Mouse (Mus musculus) megakaryocyte, embryonic 14.5 days (primary cell): ENCODE data around the gene Gm20661. TPM values are rescaled to one million over a fixed set of nuclear protein-coding genes. Genes with fewer than 3 reads are reported as not detected.

Experiments
- H3K27me3 ChIP-seq: replicated peaks from 2 replicates; pipeline ENCODE3; 2012; ENCODE audit warnings: inconsistent platforms
- H3K36me3 ChIP-seq: replicated peaks from 2 replicates; pipeline ENCODE3; 2012; ENCODE audit warnings: low read length, inconsistent platforms, mixed read lengths
- H3K4me1 ChIP-seq: 2 replicates; pipeline ENCODE4 v1.6.1; 2012; ENCODE audit warnings: inconsistent platforms
- H3K4me3 ChIP-seq: replicated peaks from 2 replicates; pipeline ENCODE3; 2012; ENCODE audit warnings: moderate library complexity, mild to moderate bottlenecking, inconsistent platforms
- H3K9me3 ChIP-seq: 2 replicates; pipeline ENCODE4 v1.6.1; 2012; ENCODE audit warnings: inconsistent platforms
- FLI1 ChIP-seq: IDR thresholded peaks from 2 replicates; pipeline ENCODE4 v1.6.1; 2012; ENCODE audit warnings: low read length, inconsistent platforms, mixed read lengths
- GATA1 ChIP-seq: IDR thresholded peaks from 3 replicates; pipeline ENCODE4 v1.6.1; 2012; ENCODE audit warnings: mixed read lengths, low read length, inconsistent platforms, borderline replicate concordance
- polyA plus RNA-seq: library from polyadenylated mRNA; stranded (reverse); fragments of >175 nt; gene quantifications from 2 replicates; pipeline ENCODE4 v1.2.3, GENCODE M21; 2012; ENCODE audit warnings: low replicate concordance; ENCODE audit not compliant: insufficient read depth

The Gm20661 gene
- polyA plus RNA-seq, 1 experiment: 2.7 TPM

GRCm38 (mm10) chr9:107981684-107982605 lies 913 bp upstream of the Gm20661 start:
- no peaks in the 10 kb centered on the region for H3K9me3 ChIP-seq
- peak overlapping the region; percentile 99 for H3K4me3 ChIP-seq
- H3K4me1 ChIP-seq: peaks cover 86% of the 10 kb centered on the region
- TF ChIP-seq GATA1: no peak
- no peak for TF ChIP-seq FLI1
- peaks cover 86% of the 10 kb centered on the region for H3K36me3 ChIP-seq
- no peaks in the 10 kb centered on the region for H3K27me3 ChIP-seq

- Histone ChIP-seq H3K4me1 (peaks cover 86% of the 10 kb centered on the region), H3K36me3 (peaks cover 71% of the 10 kb centered on the region)
Measured at GRCm38 (mm10) chr9:107983421-107983890, 598 bp downstream of the Gm20661 start.

GRCm38 (mm10) chr9:107984052-107984753 lies 1.3 kb downstream of the Gm20661 start:
- Histone ChIP-seq H3K4me1 (peaks cover 81% of the 10 kb centered on the region), H3K36me3 (peaks cover 64% of the 10 kb centered on the region), H3K27me3 (no peaks in the 10 kb centered on the region), H3K4me3 (peak overlapping the region; percentile 99), H3K9me3 (no peaks in the 10 kb centered on the region)
- no peak for TF ChIP-seq FLI1

More at GRCm38 (mm10) chr9:107983421-107983890, 598 bp downstream of the Gm20661 start:
- Histone ChIP-seq H3K9me3 (no peaks in the 10 kb centered on the region), H3K4me3 (peak overlapping the region; percentile 99), H3K27me3 (no peaks in the 10 kb centered on the region)
- TF ChIP-seq FLI1 (0 out of 2 replicates have a peak, but pooled peaks have one; percentile 13), GATA1 (no peak)

GRCm38 (mm10) chr9:107984754-107985055 lies 1.8 kb downstream of the Gm20661 start:
- TF ChIP-seq FLI1 (no peak), GATA1 (no peak)
- Histone ChIP-seq H3K4me3 (peak overlapping the region; percentile 99), H3K4me1 (peaks cover 79% of the 10 kb centered on the region), H3K9me3 (no peaks in the 10 kb centered on the region), H3K36me3 (peaks cover 59% of the 10 kb centered on the region), H3K27me3 (no peaks in the 10 kb centered on the region)

GRCm38 (mm10) chr9:107985131-107986119 lies 2.6 kb downstream of the Gm20661 start, which contains the start of gene Inka1:
Gene Inka1 (minus strand): TSS chr9:107985879.
- Histone ChIP-seq H3K4me3 (peak within 1 kb of the TSS; percentile 99), H3K4me1 (peaks cover 79% of the 10 kb centered on the region), H3K9me3 (no peaks in the 10 kb centered on the region), H3K27me3 (no peaks in the 10 kb centered on the region), H3K36me3 (peaks cover 52% of the 10 kb centered on the region)
- TF ChIP-seq GATA1 (no peak), FLI1 (no peak)

- no peaks in the 10 kb centered on the region for H3K27me3 ChIP-seq
- TF ChIP-seq FLI1 (no peak), GATA1 (peak; percentile 61; the same call in 1 of the 3 replicates)
- H3K4me1 ChIP-seq: peaks cover 74% of the 10 kb centered on the region
- peaks cover 42% of the 10 kb centered on the region for H3K36me3 ChIP-seq
- H3K9me3 ChIP-seq: no peaks in the 10 kb centered on the region
- peak overlapping the region; percentile 89 for H3K4me3 ChIP-seq
Measured at GRCm38 (mm10) chr9:107986376-107986775, 3.5 kb downstream of the Gm20661 start.

- no peaks in the 10 kb centered on the region for H3K27me3 ChIP-seq
- no peaks in the 10 kb centered on the region for H3K9me3 ChIP-seq
- peaks cover 69% of the 10 kb centered on the region for H3K4me1 ChIP-seq
- H3K4me3 ChIP-seq: no peak overlapping the region
- no peak for TF ChIP-seq GATA1
- no peak for TF ChIP-seq FLI1
- peaks cover 29% of the 10 kb centered on the region for H3K36me3 ChIP-seq
Measured at GRCm38 (mm10) chr9:107987950-107988349, 5.1 kb downstream of the Gm20661 start.

GRCm38 (mm10) chr9:107992197-107992596 lies 9.3 kb downstream of the Gm20661 start, which contains the start of gene Cdhr4:
Gene Cdhr4 (plus strand): TSS chr9:107992497.
- Histone ChIP-seq H3K9me3 (no peaks in the 10 kb centered on the region), H3K4me1 (peaks cover 70% of the 10 kb centered on the region)
- TF ChIP-seq FLI1: no peak
- no peak for TF ChIP-seq GATA1

GRCm38 (mm10) chr9:107993013-107993412 lies 10.2 kb downstream of the Gm20661 start:
- Histone ChIP-seq H3K36me3 (peaks cover 45% of the 10 kb centered on the region), H3K4me1 (peaks cover 62% of the 10 kb centered on the region), H3K9me3 (no peaks in the 10 kb centered on the region), H3K4me3 (no peak overlapping the region), H3K27me3 (no peaks in the 10 kb centered on the region)
- TF ChIP-seq GATA1: no peak
- no peak for TF ChIP-seq FLI1

More at GRCm38 (mm10) chr9:107992197-107992596, 9.3 kb downstream of the Gm20661 start, which contains the start of gene Cdhr4:
- Histone ChIP-seq H3K27me3 (no peaks in the 10 kb centered on the region), H3K4me3 (no peak within 1 kb of the TSS), H3K36me3 (peaks cover 37% of the 10 kb centered on the region)
